Mouse (Mus musculus) adipocyte (in vitro differentiated cells): ENCODE measurements around the gene Clpb.
A peak's percentile ranks its signal among the peaks of the same experiment; 100 is the strongest.

Source experiments
- DNase-seq: peaks from one replicate; pipeline ENCODE4 v3.0.0-alpha.2; 2016; ENCODE audit warnings: low spot score

The Clpb gene

GRCm38 (mm10) chr7:101821571-101822501 is 158.4 kb downstream of the Clpb start:
- DNase-seq = no peak

DNA sequence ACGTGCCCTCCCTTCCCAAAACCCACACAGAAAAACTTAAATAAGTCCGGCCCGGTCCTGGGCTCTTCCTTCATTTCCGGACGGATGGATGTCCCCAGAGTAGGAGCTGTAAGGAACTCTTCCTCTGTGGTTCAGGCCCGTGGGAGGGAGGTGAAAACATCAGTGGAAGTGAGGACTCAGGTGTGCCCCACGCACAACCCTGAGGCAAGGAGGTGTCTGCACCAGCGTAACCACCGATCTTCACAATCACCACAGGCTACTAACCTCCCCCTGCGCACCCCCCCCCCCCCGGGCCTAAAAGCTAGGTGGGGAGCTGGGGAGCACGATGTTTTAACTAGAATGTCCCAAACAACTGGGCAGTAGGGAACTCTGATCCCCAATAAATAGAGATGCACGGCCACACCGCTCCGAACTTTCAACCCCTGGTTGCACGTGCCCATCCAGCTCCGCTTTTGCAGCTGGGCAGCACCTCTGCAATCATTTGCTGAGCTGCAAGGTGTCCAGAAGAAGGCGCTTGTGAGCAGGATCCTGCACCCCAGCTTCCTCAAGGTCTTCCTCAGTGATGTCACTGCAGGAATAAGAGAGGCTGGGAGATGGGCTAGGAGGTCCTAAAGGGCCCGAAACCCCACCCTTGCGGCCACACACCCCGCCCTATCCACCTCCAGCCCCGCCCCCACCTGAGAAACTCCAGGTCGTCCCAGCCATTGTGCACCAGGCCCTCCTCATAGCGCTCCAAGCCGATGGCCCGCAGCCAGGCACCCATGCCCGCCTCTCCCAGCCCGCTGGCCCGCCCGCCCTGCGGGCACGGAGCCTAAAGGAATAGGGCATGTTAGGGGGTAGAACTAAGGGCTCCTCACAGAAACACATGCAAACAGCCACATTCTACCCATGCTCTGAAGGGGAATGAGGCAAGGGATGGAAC is 159.7 kb downstream of the Clpb start:
- DNase-seq = no peak

GRCm38 (mm10) chr7:101823758-101824630 is 160.6 kb downstream of the Clpb start:
- no peak for DNase-seq

GRCm38 (mm10) chr7:101830373-101830772 is 166.9 kb downstream of the Clpb start:
- no peak for DNase-seq

DNA sequence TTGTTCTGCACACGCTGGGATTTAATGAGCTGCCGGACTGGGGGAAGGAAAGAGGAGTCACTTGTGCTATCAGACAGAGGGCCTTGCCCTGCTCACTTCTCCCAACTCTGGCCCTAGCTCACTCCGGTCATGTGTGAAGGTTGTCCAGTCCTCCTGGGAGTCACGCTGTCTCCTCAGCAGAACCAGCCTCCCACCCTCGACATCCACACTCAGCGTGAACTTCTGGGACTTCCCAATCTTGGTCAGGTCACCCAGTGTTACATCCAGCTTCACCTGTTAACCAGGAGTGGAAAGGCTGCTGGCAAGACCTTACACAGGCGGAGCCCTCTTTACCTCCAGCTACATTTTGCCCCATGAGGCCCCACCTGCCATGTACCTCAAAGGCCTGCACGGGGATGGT is 168.0 kb downstream of the Clpb start:
- no peak for DNase-seq

DNA sequence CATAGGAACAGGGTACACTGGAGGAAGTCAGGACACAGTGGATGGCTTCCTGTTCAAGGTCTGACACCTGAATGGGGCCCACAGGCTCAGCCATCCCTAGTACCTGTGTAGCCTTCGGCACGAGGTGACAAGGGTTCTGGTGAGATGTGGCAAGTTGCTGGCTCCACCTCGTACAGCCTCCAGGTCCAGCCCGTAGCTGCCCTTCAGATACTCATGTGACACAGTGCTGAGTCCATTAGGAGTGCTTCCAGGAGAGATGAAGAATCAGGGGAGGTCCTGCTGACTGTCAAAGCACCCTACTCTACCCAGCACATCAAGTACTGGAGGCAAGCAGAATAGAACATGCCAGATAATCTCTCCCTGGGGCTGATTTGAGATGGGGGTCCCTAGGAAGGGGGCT is 168.9 kb downstream of the Clpb start:
- no peak for DNase-seq

- DNase-seq = no peak
These were observed 169.9 kb downstream of the Clpb start for GRCm38 (mm10) chr7:101833352-101833751.

GRCm38 (mm10) chr7:101833916-101834584 is 170.6 kb downstream of the Clpb start:
- DNase-seq = no peak

DNA sequence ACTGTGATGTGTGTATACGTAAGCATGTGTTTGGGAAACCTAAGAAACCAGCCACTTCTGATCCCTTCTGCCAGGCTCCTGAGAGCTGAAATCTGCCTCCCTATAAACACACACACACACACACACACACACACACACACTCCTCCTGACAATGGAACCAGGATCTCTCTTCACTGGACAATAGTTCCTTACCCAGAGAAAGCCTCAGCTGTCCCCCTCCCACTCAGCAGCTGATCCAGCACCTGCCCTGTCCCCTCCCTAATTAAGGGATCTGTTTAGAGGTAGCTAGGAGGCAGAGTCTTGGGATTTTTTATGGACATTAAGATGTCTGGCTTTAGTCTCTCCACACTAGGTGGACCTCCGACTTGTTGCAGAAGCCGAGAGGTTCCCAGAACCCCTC is 171.5 kb downstream of the Clpb start:
- DNase-seq = no peak

GRCm38 (mm10) chr7:101835457-101836109 is 172.2 kb downstream of the Clpb start:
- peak; percentile 50 for DNase-seq

- peak; percentile 73 for DNase-seq
These were observed 173.1 kb downstream of the Clpb start for GRCm38 (mm10) chr7:101836271-101837153.

DNA sequence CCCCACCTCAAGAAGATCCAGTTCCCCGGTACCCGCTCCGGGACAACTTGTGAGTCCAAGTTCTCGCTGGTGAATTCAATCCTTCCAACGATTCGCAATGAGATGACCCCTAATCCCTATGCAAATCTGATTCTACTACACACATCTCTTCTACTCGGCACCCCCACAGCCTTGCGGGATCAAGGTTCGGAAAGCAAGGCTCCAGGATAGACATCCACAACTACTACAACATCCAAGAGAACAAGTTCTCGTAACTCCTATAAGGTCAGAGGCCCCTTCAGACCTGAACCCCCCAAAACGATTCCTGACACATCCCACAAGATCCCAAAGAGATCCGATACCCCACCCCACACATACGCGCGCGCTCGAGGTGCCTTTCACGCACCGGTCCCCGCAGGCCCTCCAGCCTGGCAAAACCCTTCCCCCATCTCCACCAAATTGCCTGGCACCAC is 173.7 kb downstream of the Clpb start:
- DNase-seq = no peak

DNA sequence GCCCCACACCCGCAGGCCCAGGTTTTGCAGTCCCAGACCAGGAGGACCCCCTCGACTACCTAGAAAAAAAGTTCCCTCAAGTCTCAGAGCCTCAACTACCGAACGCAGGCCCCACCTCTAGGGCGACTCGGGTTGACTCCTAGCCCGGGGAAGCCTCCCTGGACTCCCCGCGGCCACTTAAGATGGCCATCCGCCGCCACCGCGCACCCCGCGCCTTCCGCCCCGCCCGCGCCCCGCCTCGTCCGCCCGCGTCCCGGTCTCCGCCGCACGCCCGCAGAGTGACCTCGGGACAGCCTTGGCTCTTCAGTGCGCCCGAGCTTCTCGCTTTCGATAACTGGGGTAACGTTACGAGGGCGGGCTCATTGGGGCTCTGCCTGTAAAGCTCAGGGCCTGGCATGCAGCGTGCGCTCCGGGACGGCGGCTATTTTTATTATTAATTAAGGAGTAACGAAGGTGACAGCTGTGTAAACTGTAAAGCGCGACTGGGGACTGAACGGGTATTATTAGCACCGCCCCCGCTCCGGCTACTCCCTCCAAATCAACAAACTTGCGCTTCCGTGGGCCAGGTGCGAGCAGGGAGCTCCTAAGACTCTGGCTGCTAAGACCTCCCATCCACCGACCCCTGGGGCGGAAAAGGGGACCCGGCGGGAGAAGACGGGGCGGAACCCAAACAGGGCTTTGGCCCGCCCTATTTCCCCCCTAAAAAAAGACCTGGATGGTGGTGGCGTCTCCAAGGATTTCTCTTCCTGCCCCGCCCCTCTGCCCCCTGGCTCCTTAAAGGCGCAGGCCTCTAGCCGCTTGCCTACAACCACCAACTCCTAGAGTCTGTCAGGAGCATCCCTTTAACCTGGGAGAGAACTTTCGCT is 174.4 kb downstream of the Clpb start, which contains the start of gene Inppl1:
Gene Inppl1, minus strand, starts transcription at position 624 of the 866 bp plus-strand sequence.
- peak; percentile 76 for DNase-seq

- DNase-seq = no peak
These were observed 180.8 kb downstream of the Clpb start for GRCm38 (mm10) chr7:101844186-101844585.
